28 mouse cellular contexts compared by ENCODE assay signal in genomic region chr6:36060411-36060810, GRCm38 (mm10).
"Had no signal": no experiment of that assay in that cellular context is flagged by ENCODE, and none has a peak within 500 bp of the region (broad histone marks: within the 10 kb centered on the region; RNA-seq: fewer than 3 reads in every experiment).

No protein-coding gene starts in this region.

- H3K27me3 ChIP-seq: heart, embryonic 13.5 days; heart, embryonic 15.5 days; hindbrain, embryonic 13.5 days; hindbrain, embryonic 15.5 days; kidney, embryonic 15.5 days; limb, embryonic 13.5 days; limb, embryonic 15.5 days; liver, embryonic 12.5 days had no signal

- ATAC-seq: hindbrain, postnatal 0 days; intestine, embryonic 16.5 days; liver, embryonic 12.5 days had no signal

- H3K36me3 ChIP-seq: heart, embryonic 13.5 days; heart, embryonic 15.5 days; hindbrain, embryonic 13.5 days; hindbrain, embryonic 15.5 days; kidney, embryonic 15.5 days; limb, embryonic 13.5 days; limb, embryonic 15.5 days; liver, embryonic 12.5 days had no signal

- H3K4me1 ChIP-seq: hindbrain, embryonic 13.5 days; hindbrain, embryonic 15.5 days; kidney, embryonic 15.5 days; limb, embryonic 13.5 days; limb, embryonic 15.5 days; liver, embryonic 12.5 days had no signal

- H3K9ac ChIP-seq: heart, embryonic 13.5 days; heart, embryonic 15.5 days; hindbrain, embryonic 13.5 days; hindbrain, embryonic 15.5 days; kidney, embryonic 15.5 days; limb, embryonic 13.5 days; limb, embryonic 15.5 days; liver, embryonic 12.5 days; liver, embryonic 14.5 days had no signal

- H3K27ac ChIP-seq: gastrocnemius, adult 2 months; heart, adult 2 months; heart, embryonic 13.5 days; heart, embryonic 15.5 days; hindbrain, embryonic 13.5 days; hindbrain, embryonic 15.5 days; hindbrain, postnatal 0 days; kidney, embryonic 15.5 days; kidney, postnatal 0 days; left cerebral cortex, adult 2 months; limb, embryonic 13.5 days; limb, embryonic 15.5 days; liver, embryonic 12.5 days; liver, embryonic 14.5 days had no signal

- H3K9me3 ChIP-seq: heart, embryonic 13.5 days; heart, embryonic 15.5 days; hindbrain, embryonic 13.5 days; hindbrain, embryonic 15.5 days; kidney, embryonic 15.5 days; limb, embryonic 13.5 days; limb, embryonic 15.5 days; liver, embryonic 12.5 days had no signal

- DNase-seq: gastrocnemius, adult 2 months; gastrocnemius, postnatal 10 days; gastrocnemius, postnatal 36 days; heart, adult 11 months; heart, adult 2 months; heart, postnatal 14 days; heart, postnatal 36 days; kidney, adult 11 months; kidney, adult 2 months; kidney, adult 9 months; kidney, postnatal 14 days; kidney, postnatal 36 days; layer of hippocampus, adult 9-11 months; layer of hippocampus, postnatal 36 days had no signal

- H3K4me3 ChIP-seq: gastrocnemius, adult 2 months; heart, adult 2 months; heart, embryonic 13.5 days; heart, embryonic 15.5 days; hindbrain, embryonic 13.5 days; hindbrain, embryonic 15.5 days; kidney, embryonic 15.5 days; left cerebral cortex, adult 2 months; limb, embryonic 13.5 days; limb, embryonic 15.5 days; liver, embryonic 12.5 days had no signal

- H3K4me2 ChIP-seq: heart, embryonic 11.5 days; heart, embryonic 13.5 days; heart, embryonic 15.5 days; hindbrain, embryonic 13.5 days; hindbrain, embryonic 15.5 days; kidney, embryonic 15.5 days; limb, embryonic 13.5 days; limb, embryonic 15.5 days; liver, embryonic 12.5 days had no signal
